Comparison of ENCODE assay signal across 8 mouse cellular contexts in the genomic region with DNA sequence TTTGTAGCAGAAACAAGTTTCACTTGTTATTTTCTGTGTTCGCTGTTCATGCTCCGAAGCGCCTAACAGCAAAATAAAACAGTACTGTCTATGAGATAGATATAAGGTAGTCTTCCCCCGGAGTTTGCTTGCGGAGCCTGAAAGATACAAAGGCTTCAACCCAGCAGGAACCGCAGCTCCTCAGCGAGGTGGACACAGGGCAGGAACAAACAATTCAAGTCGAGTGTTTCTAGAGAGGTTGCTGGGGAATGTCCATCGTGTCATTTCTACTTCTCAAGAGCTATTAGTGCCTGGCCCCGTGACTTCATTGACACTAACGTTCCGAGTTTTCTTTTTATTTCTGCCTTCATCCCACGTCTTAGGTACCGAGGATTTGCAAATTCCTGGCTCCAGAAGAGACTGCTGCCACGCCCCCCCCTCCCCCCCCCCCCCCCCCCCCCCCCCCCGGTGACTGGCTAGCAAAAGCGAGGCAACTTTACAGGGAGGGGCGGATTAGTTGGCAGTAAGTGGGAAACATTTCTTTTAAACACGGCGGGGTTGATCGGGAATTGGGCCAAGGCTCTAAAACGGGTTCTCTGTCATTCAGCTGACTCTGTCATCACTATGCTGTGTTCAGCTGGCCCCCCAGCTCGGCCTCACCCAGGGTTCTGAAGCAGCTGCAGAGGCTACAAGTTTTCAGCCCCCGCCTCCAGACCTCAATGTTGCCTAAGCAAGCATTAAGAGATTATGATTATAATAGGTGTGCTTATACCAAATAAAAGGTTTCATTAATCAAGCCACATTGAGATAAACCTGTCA. TPM values are rescaled to one million over a fixed set of nuclear protein-coding genes. Genes with fewer than 3 reads are reported as not detected.
DNase-seq lines count a peak whose midpoint lies in the region; ATAC-seq and TF ChIP-seq lines count a peak whose summit lies in the region.

No protein-coding gene starts in this region.

- no peak for TF ChIP-seq CTCF in lung, adult 2 months (IDR thresholded peaks at IDR 0.05; ENCODE audit: insufficient read depth, low read length)

- H3K27me3 ChIP-seq in heart, embryonic 16.5 days (ENCODE audit: control insufficient read depth, insufficient read depth, low read length), result no peaks in the 10 kb centered on the region
- peaks cover 2% of the 10 kb centered on the region; the same call in 1 of the 2 replicates for H3K27me3 ChIP-seq in lung, embryonic 16.5 days (ENCODE audit: control insufficient read depth, insufficient read depth, low read depth, low read length)
- no peaks in the 10 kb centered on the region for H3K27me3 ChIP-seq in stomach, embryonic 16.5 days (ENCODE audit: control insufficient read depth, insufficient read depth, low read length)

- no peaks in the 10 kb centered on the region for H3K9me3 ChIP-seq in heart, embryonic 16.5 days (replicated peaks; ENCODE audit: control insufficient read depth, low read length)
- H3K9me3 ChIP-seq in lung, embryonic 16.5 days (ENCODE audit: control insufficient read depth, low read length), result no peaks in the 10 kb centered on the region
- no peaks in the 10 kb centered on the region for H3K9me3 ChIP-seq in stomach, embryonic 16.5 days (replicated peaks; ENCODE audit: control insufficient read depth, low read length)

- DNase-seq in lung, adult 2 months, result peak; percentile 5
- no peak for DNase-seq in lung, postnatal 14 days
- no peak for DNase-seq in adrenal gland, postnatal 36 days
- no peak for DNase-seq in frontal cortex, postnatal 10 days (ENCODE audit: low spot score in 2 of 2)

- H3K4me2 ChIP-seq in heart, embryonic 16.5 days (ENCODE audit: low read depth, low read length), result peak overlapping the region; percentile 66
- peak overlapping the region; percentile 47 for H3K4me2 ChIP-seq in lung, embryonic 16.5 days (ENCODE audit: low read depth, low read length)
- H3K4me2 ChIP-seq in stomach, embryonic 16.5 days (ENCODE audit: low read depth, low read length), result peak overlapping the region; percentile 47

- no peaks in the 10 kb centered on the region for H3K4me1 ChIP-seq in lung, adult 2 months (ENCODE audit: control insufficient read depth, insufficient read depth, low read length)
- H3K4me1 ChIP-seq in heart, embryonic 16.5 days (ENCODE audit: control insufficient read depth, insufficient read depth, low read length), result no peaks in the 10 kb centered on the region; the same call in 1 of the 2 replicates
- no peaks in the 10 kb centered on the region for H3K4me1 ChIP-seq in lung, embryonic 16.5 days (replicated peaks; ENCODE audit: control insufficient read depth, insufficient read depth, low read length)
- H3K4me1 ChIP-seq in stomach, embryonic 16.5 days (ENCODE audit: control insufficient read depth, insufficient read depth, low read length), result no peaks in the 10 kb centered on the region

- no peak overlapping the region for H3K4me3 ChIP-seq in lung, adult 2 months (replicated peaks; ENCODE audit: extremely low read depth, low read depth, low read length)
- H3K4me3 ChIP-seq in heart, embryonic 16.5 days (ENCODE audit: low read length), result peak overlapping the region; percentile 47
- peak overlapping the region; percentile 23 for H3K4me3 ChIP-seq in lung, embryonic 16.5 days (ENCODE audit: low read length)
- H3K4me3 ChIP-seq in stomach, embryonic 16.5 days (replicated peaks; ENCODE audit: low read length), result peak overlapping the region; percentile 19; the same call in 1 of the 2 replicates

- H3K27ac ChIP-seq in heart, embryonic 16.5 days (ENCODE audit: low read length), result no peak overlapping the region
- H3K27ac ChIP-seq in lung, embryonic 16.5 days (ENCODE audit: low read length), result no peak overlapping the region
- no peak overlapping the region for H3K27ac ChIP-seq in stomach, embryonic 16.5 days (ENCODE audit: low read length)

- H3K9ac ChIP-seq in heart, embryonic 16.5 days (ENCODE audit: low read length), result 0 out of 2 replicates have a peak overlapping the region, but pooled peaks have one; percentile 24
- no peak overlapping the region for H3K9ac ChIP-seq in lung, embryonic 16.5 days (ENCODE audit: low read length)
- H3K9ac ChIP-seq in stomach, embryonic 16.5 days (ENCODE audit: low read length), result no peak overlapping the region

- ATAC-seq in heart, embryonic 16.5 days (replicated peaks; ENCODE audit: extremely low read depth, insufficient read depth, low FRiP score), result peak; percentile 84
- peak; percentile 54; the same call in 1 of the 2 replicates for ATAC-seq in lung, embryonic 16.5 days (ENCODE audit: low read depth)
- ATAC-seq in stomach, embryonic 16.5 days (ENCODE audit: insufficient read depth, low FRiP score), result no peak
- no peak for ATAC-seq in megakaryocyte progenitor cell, adult 5-6 weeks (replicated peaks; ENCODE audit: poor library complexity)

- WGBS in lung, adult 2 months, result 15% methylated on average over 23 of the region's 24 CpGs
- WGBS in heart, embryonic 16.5 days, result 11% methylated on average over 21 of the region's 24 CpGs
- 11% methylated on average over 20 of the region's 24 CpGs for WGBS in lung, embryonic 16.5 days
- WGBS in stomach, embryonic 16.5 days, result 10% methylated on average over 23 of the region's 24 CpGs

- no peak for TF ChIP-seq POLR2A in lung, adult 2 months (IDR thresholded peaks at IDR 0.05; ENCODE audit: borderline replicate concordance, extremely low read depth, low read depth, low read length)

- H3K36me3 ChIP-seq in heart, embryonic 16.5 days (ENCODE audit: control insufficient read depth, insufficient read depth), result no peaks in the 10 kb centered on the region
- no peaks in the 10 kb centered on the region for H3K36me3 ChIP-seq in lung, embryonic 16.5 days (ENCODE audit: control insufficient read depth, insufficient read depth, low read length)
- H3K36me3 ChIP-seq in stomach, embryonic 16.5 days (ENCODE audit: control insufficient read depth, insufficient read depth, low read length), result no peaks in the 10 kb centered on the region

RNA-seq across cellular contexts. Expression of a gene that starts 29.9 kb away (rescaled TPM):
- 0.28 and 0.62 TPM in 2 replicates for polyA plus RNA-seq in lung, adult 2 months (2012; rRNA removed)
- polyA plus RNA-seq in heart, embryonic 16.5 days (2015; fragmentation: Nextera tagmentation; extraction: Ambion mirVana), result 0.08 TPM in 1 of 2 replicates, not detected in the other
- polyA plus RNA-seq in lung, embryonic 16.5 days (2015; fragmentation: Nextera tagmentation; extraction: Ambion mirVana), result 0.13 TPM in 1 of 2 replicates, not detected in the other
- 0.54 and 0.98 TPM in 2 replicates for polyA plus RNA-seq in stomach, embryonic 16.5 days (2015; fragmentation: Nextera tagmentation; extraction: Ambion mirVana)
- 1 to 10 TPM in 1 of 2 experiments, under 1 TPM in 1; 0.40 to 1.1 TPM for total RNA-seq in adrenal gland, postnatal 36 days (2021)
- total RNA-seq in megakaryocyte progenitor cell, adult 5-6 weeks (2015), result not detected in 2 replicates
- total RNA-seq in megakaryocyte progenitor cell, adult 5-6 weeks (2017), result not detected in 2 replicates

Comparison
In these comparisons a context has a peak if more than half of its experiments do, and no peak if none do; other contexts are left out.
1. ATAC-seq: peak in heart, embryonic 16.5 days (single experiment) and lung, embryonic 16.5 days (single experiment); none in stomach, embryonic 16.5 days (single experiment) and megakaryocyte progenitor cell, adult 5-6 weeks (single experiment).
2. Peak in every context shown above with its lines, with median percentiles within 50 percentile points of each other: H3K4me2 ChIP-seq.